Mouse (Mus musculus): ENCODE results near the gene Chrm2. TPM values are rescaled to one million over a fixed set of nuclear protein-coding genes. Genes with fewer than 3 reads are reported as not detected.

Chrm2 gene
- polyA plus RNA-seq, 1 experiment from 2014 or later, result 0.62 TPM

GRCm38 (mm10) chr6:36437964-36438363, 50.1 kb downstream of the Chrm2 start:
- H3K4me1 ChIP-seq (replicated peaks), result no peaks in the 10 kb centered on the region
- no peaks in the 10 kb centered on the region for H3K27me3 ChIP-seq
- no peak overlapping the region for H3K4me2 ChIP-seq
- H3K4me3 ChIP-seq (replicated peaks), result no peak overlapping the region
- no peak overlapping the region for H3K27ac ChIP-seq
- H3K9me3 ChIP-seq (replicated peaks), result no peaks in the 10 kb centered on the region
- DNase-seq (no peak), ATAC-seq (ENCODE audit: low read depth) (no peak)
- WGBS (ENCODE audit: insufficient replicate concordance), result 76% methylated on average over 6 of the region's 6 CpGs
- no peak overlapping the region for H3K9ac ChIP-seq
- H3K36me3 ChIP-seq, result no peaks in the 10 kb centered on the region

- no peaks in the 10 kb centered on the region for H3K36me3 ChIP-seq
- DNase-seq (no peak), ATAC-seq (ENCODE audit: low read depth) (no peak)
- no peaks in the 10 kb centered on the region for H3K4me1 ChIP-seq (replicated peaks)
- H3K4me3 ChIP-seq (replicated peaks), result no peak overlapping the region
- no peak overlapping the region for H3K27ac ChIP-seq
- no peak overlapping the region for H3K4me2 ChIP-seq
- H3K9me3 ChIP-seq (replicated peaks), result no peaks in the 10 kb centered on the region
- no peaks in the 10 kb centered on the region for H3K27me3 ChIP-seq
- 57% methylated on average over 2 of the region's 2 CpGs for WGBS (ENCODE audit: insufficient replicate concordance)
- H3K9ac ChIP-seq, result no peak overlapping the region
These were observed 51.3 kb downstream of the Chrm2 start for GRCm38 (mm10) chr6:36439218-36439617.

GRCm38 (mm10) chr6:36451480-36451879, 63.6 kb downstream of the Chrm2 start:
- DNase-seq (no peak), ATAC-seq (ENCODE audit: low read depth) (no peak)
- no peaks in the 10 kb centered on the region for H3K27me3 ChIP-seq

GRCm38 (mm10) chr6:36455071-36455470, 67.2 kb downstream of the Chrm2 start:
- Histone ChIP-seq H3K27me3 (no peaks in the 10 kb centered on the region), H3K4me1 (replicated peaks) (no peaks in the 10 kb centered on the region), H3K4me2 (no peak overlapping the region), H3K4me3 (replicated peaks) (no peak overlapping the region), H3K9ac (no peak overlapping the region), H3K9me3 (replicated peaks) (no peaks in the 10 kb centered on the region), H3K36me3 (no peaks in the 10 kb centered on the region), H3K27ac (no peak overlapping the region)
- ATAC-seq (ENCODE audit: low read depth) (no peak), DNase-seq (no peak)

More at GRCm38 (mm10) chr6:36451480-36451879, 63.6 kb downstream of the Chrm2 start:
- H3K9ac ChIP-seq, result no peak overlapping the region
- no peaks in the 10 kb centered on the region for H3K4me1 ChIP-seq (replicated peaks)
- H3K4me2 ChIP-seq, result no peak overlapping the region
- H3K4me3 ChIP-seq (replicated peaks), result no peak overlapping the region
- H3K36me3 ChIP-seq, result no peaks in the 10 kb centered on the region
- H3K9me3 ChIP-seq (replicated peaks), result no peaks in the 10 kb centered on the region
- H3K27ac ChIP-seq, result no peak overlapping the region

GRCm38 (mm10) chr6:36457015-36457414, 69.1 kb downstream of the Chrm2 start:
- Histone ChIP-seq H3K4me3 (replicated peaks) (no peak overlapping the region), H3K27me3 (no peaks in the 10 kb centered on the region), H3K9me3 (replicated peaks) (no peaks in the 10 kb centered on the region), H3K27ac (no peak overlapping the region), H3K4me2 (no peak overlapping the region), H3K4me1 (replicated peaks) (no peaks in the 10 kb centered on the region), H3K36me3 (no peaks in the 10 kb centered on the region), H3K9ac (no peak overlapping the region)
- no peak for DNase-seq
- WGBS (ENCODE audit: insufficient replicate concordance), result 58% methylated on average over 1 of the region's 1 CpGs
- ATAC-seq (ENCODE audit: low read depth), result no peak

- Histone ChIP-seq H3K27ac (no peak overlapping the region), H3K9ac (no peak overlapping the region), H3K27me3 (no peaks in the 10 kb centered on the region), H3K36me3 (no peaks in the 10 kb centered on the region), H3K4me3 (replicated peaks) (no peak overlapping the region), H3K4me2 (no peak overlapping the region), H3K4me1 (replicated peaks) (no peaks in the 10 kb centered on the region), H3K9me3 (replicated peaks) (no peaks in the 10 kb centered on the region)
- ATAC-seq (ENCODE audit: low read depth), result no peak
- 69% methylated on average over 3 of the region's 3 CpGs for WGBS (ENCODE audit: insufficient replicate concordance)
- DNase-seq, result no peak
These were observed 76.1 kb downstream of the Chrm2 start for GRCm38 (mm10) chr6:36464008-36464407.

GRCm38 (mm10) chr6:36484132-36484665, 96.3 kb downstream of the Chrm2 start:
- DNase-seq (no peak), ATAC-seq (ENCODE audit: low read depth) (no peak)
- Histone ChIP-seq H3K27me3 (no peaks in the 10 kb centered on the region), H3K9me3 (replicated peaks) (no peaks in the 10 kb centered on the region), H3K27ac (no peak overlapping the region), H3K4me1 (replicated peaks) (no peaks in the 10 kb centered on the region), H3K4me2 (no peak overlapping the region), H3K9ac (no peak overlapping the region), H3K36me3 (no peaks in the 10 kb centered on the region), H3K4me3 (replicated peaks) (no peak overlapping the region)
- 70% methylated on average over 4 of the region's 4 CpGs for WGBS (ENCODE audit: insufficient replicate concordance)

GRCm38 (mm10) chr6:36507008-36507663, 119.3 kb downstream of the Chrm2 start:
- Histone ChIP-seq H3K27ac (no peak overlapping the region), H3K4me2 (no peak overlapping the region), H3K4me1 (replicated peaks) (no peaks in the 10 kb centered on the region), H3K9me3 (replicated peaks) (no peaks in the 10 kb centered on the region), H3K36me3 (no peaks in the 10 kb centered on the region), H3K4me3 (replicated peaks) (no peak overlapping the region), H3K27me3 (no peaks in the 10 kb centered on the region), H3K9ac (no peak overlapping the region)
- DNase-seq, result no peak
- 68% methylated on average over 7 of the region's 7 CpGs for WGBS (ENCODE audit: insufficient replicate concordance)
- no peak for ATAC-seq (ENCODE audit: low read depth)

- ATAC-seq (ENCODE audit: low read depth) (no peak), DNase-seq (no peak)
These were observed 120.1 kb downstream of the Chrm2 start for GRCm38 (mm10) chr6:36507946-36508345.

GRCm38 (mm10) chr6:36508469-36508868, 120.6 kb downstream of the Chrm2 start:
- WGBS (ENCODE audit: insufficient replicate concordance), result 32% methylated on average over 2 of the region's 2 CpGs
- no peaks in the 10 kb centered on the region for H3K27me3 ChIP-seq
- no peaks in the 10 kb centered on the region for H3K9me3 ChIP-seq (replicated peaks)
- no peak overlapping the region for H3K4me2 ChIP-seq
- no peak overlapping the region for H3K4me3 ChIP-seq (replicated peaks)
- no peak overlapping the region for H3K9ac ChIP-seq
- DNase-seq, result no peak
- H3K36me3 ChIP-seq, result no peaks in the 10 kb centered on the region
- H3K27ac ChIP-seq, result no peak overlapping the region
- no peak for ATAC-seq (ENCODE audit: low read depth)
- no peaks in the 10 kb centered on the region for H3K4me1 ChIP-seq (replicated peaks)

More at GRCm38 (mm10) chr6:36507946-36508345, 120.1 kb downstream of the Chrm2 start:
- WGBS (ENCODE audit: insufficient replicate concordance), result 53% methylated on average over 7 of the region's 7 CpGs
- Histone ChIP-seq H3K27ac (no peak overlapping the region), H3K9me3 (replicated peaks) (no peaks in the 10 kb centered on the region), H3K4me3 (replicated peaks) (no peak overlapping the region), H3K27me3 (no peaks in the 10 kb centered on the region), H3K4me1 (replicated peaks) (no peaks in the 10 kb centered on the region), H3K36me3 (no peaks in the 10 kb centered on the region), H3K4me2 (no peak overlapping the region), H3K9ac (no peak overlapping the region)

- no peak for DNase-seq
- Histone ChIP-seq H3K9ac (no peak overlapping the region), H3K27ac (no peak overlapping the region), H3K9me3 (replicated peaks) (no peaks in the 10 kb centered on the region), H3K36me3 (no peaks in the 10 kb centered on the region), H3K4me2 (no peak overlapping the region), H3K27me3 (no peaks in the 10 kb centered on the region), H3K4me1 (replicated peaks) (no peaks in the 10 kb centered on the region), H3K4me3 (replicated peaks) (no peak overlapping the region)
- 55% methylated on average over 4 of the region's 4 CpGs for WGBS (ENCODE audit: insufficient replicate concordance)
- ATAC-seq (ENCODE audit: low read depth), result no peak
These were observed 128.6 kb downstream of the Chrm2 start for GRCm38 (mm10) chr6:36516508-36516907.

GRCm38 (mm10) chr6:36517242-36517641, 129.4 kb downstream of the Chrm2 start:
- no peaks in the 10 kb centered on the region for H3K36me3 ChIP-seq
- no peaks in the 10 kb centered on the region for H3K9me3 ChIP-seq (replicated peaks)
- H3K4me3 ChIP-seq (replicated peaks), result no peak overlapping the region
- 57% methylated on average over 5 of the region's 5 CpGs for WGBS (ENCODE audit: insufficient replicate concordance)
- H3K27ac ChIP-seq, result no peak overlapping the region
- ATAC-seq (ENCODE audit: low read depth), result no peak
- H3K27me3 ChIP-seq, result no peaks in the 10 kb centered on the region
- H3K4me2 ChIP-seq, result no peak overlapping the region
- no peaks in the 10 kb centered on the region for H3K4me1 ChIP-seq (replicated peaks)
- no peak overlapping the region for H3K9ac ChIP-seq
- DNase-seq, result no peak

All from liver, embryonic 13.5 days (tissue).